Comparison of ENCODE assay signal across 8 mouse cellular contexts in the genomic region with DNA sequence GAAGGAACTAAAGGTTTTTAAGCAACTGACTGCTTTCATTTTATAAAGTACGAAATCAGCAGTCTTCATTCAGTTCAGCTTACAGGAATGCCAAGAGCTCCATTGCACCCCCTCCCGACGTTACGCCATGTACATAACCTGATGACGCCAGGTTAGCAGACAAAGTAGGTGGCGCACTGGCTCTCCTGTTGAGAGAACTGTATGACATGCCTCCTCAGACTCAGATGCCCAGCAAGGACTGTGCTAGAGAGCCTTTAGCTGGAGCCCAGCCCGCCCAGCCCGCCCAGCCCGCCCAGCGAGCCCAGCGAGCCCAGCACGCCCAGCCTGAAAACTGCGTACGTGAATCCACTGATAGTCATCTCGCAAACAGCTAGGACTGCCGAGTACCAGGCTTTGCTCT. TPM values are rescaled to one million over a fixed set of nuclear protein-coding genes. Genes with fewer than 3 reads are reported as not detected.
DNase-seq lines count a peak whose midpoint lies in the region; ATAC-seq lines count a peak whose summit lies in the region.

No protein-coding gene starts in this region.

- H3K9ac ChIP-seq in heart, embryonic 11.5 days (ENCODE audit: low read depth, low read length), result no peak overlapping the region

- H3K36me3 ChIP-seq in heart, embryonic 11.5 days (ENCODE audit: control insufficient read depth, insufficient read depth, low read length), result no peaks in the 10 kb centered on the region

- no peak; the same call in 1 of the 2 replicates for ATAC-seq in heart, embryonic 11.5 days (replicated peaks; ENCODE audit: insufficient number of reproducible peaks, low FRiP score, low TSS enrichment)

- no peaks in the 10 kb centered on the region for H3K4me1 ChIP-seq in heart, embryonic 11.5 days (ENCODE audit: control insufficient read depth, insufficient read depth, low read length)

- peak overlapping the region; percentile 29 for H3K4me2 ChIP-seq in heart, embryonic 11.5 days

- DNase-seq in adrenal gland, adult 2 months, result peak; percentile 57
- no peak for DNase-seq in adrenal gland, postnatal 4 days (ENCODE audit: low spot score in 2 of 2)
- DNase-seq in CD4-positive, CD25-positive, alpha-beta regulatory T cell, adult 2 months (ENCODE audit: low read depth, low spot score), result peak; percentile 41
- peak; percentile 68 for DNase-seq in kidney, postnatal 14 days
- peak; percentile 17 for DNase-seq in ovary, postnatal 14 days (ENCODE audit: low spot score)
- no peak for DNase-seq in retina, postnatal 1 day
- DNase-seq in right cerebral cortex, postnatal 4 days, result no peak

- no peak overlapping the region for H3K4me3 ChIP-seq in heart, embryonic 11.5 days (ENCODE audit: low read depth, low read length)

- H3K9me3 ChIP-seq in heart, embryonic 11.5 days (replicated peaks; ENCODE audit: control insufficient read depth, low read length), result no peaks in the 10 kb centered on the region

- no peaks in the 10 kb centered on the region for H3K27me3 ChIP-seq in heart, embryonic 11.5 days (ENCODE audit: control insufficient read depth, insufficient read depth, low read length)

- WGBS in heart, embryonic 11.5 days (ENCODE audit: insufficient replicate concordance), result 35% methylated on average over 16 of the region's 16 CpGs

- no peak overlapping the region for H3K27ac ChIP-seq in heart, embryonic 11.5 days (ENCODE audit: low read depth, low read length)

RNA-seq across cellular contexts. Expression of gene Efhc1, which starts 11.3 kb away (rescaled TPM):
- 1 to 10 TPM; 1.7 to 2.1 TPM for total RNA-seq in adrenal gland, adult 2 months (2021)
- polyA plus RNA-seq in adrenal gland, adult 2 months (2012; rRNA removed), result 0.35 and 0.41 TPM in 2 replicates
- total RNA-seq in adrenal gland, postnatal 4 days (2021), result 1 to 10 TPM; 3.0 to 3.4 TPM
- polyA plus RNA-seq in heart, embryonic 11.5 days (2014; fragmentation: Nextera tagmentation; extraction: Ambion mirVana), result 0.66 and 1.3 TPM in 2 replicates

RNA-seq across cellular contexts. Expression of gene Paqr8, which starts 49.7 kb away (rescaled TPM):
- 10 to 100 TPM; 39.7 to 51.8 TPM for total RNA-seq in adrenal gland, adult 2 months (2021)
- polyA plus RNA-seq in adrenal gland, adult 2 months (2012; rRNA removed), result 133 and 147 TPM in 2 replicates
- 10 to 100 TPM; 40.5 to 44.6 TPM for total RNA-seq in adrenal gland, postnatal 4 days (2021)
- polyA plus RNA-seq in heart, embryonic 11.5 days (2014; fragmentation: Nextera tagmentation; extraction: Ambion mirVana), result 3.0 and 4.8 TPM in 2 replicates

Comparison
In these comparisons a context has a peak if more than half of its experiments do, and no peak if none do; other contexts are left out.
1. DNase-seq: peak in adrenal gland, adult 2 months (single experiment), CD4-positive, CD25-positive, alpha-beta regulatory T cell, adult 2 months (single experiment), kidney, postnatal 14 days (single experiment) and ovary, postnatal 14 days (single experiment); none in adrenal gland, postnatal 4 days (0 of 2), retina, postnatal 1 day (single experiment) and right cerebral cortex, postnatal 4 days (single experiment).